In the genomic region with DNA sequence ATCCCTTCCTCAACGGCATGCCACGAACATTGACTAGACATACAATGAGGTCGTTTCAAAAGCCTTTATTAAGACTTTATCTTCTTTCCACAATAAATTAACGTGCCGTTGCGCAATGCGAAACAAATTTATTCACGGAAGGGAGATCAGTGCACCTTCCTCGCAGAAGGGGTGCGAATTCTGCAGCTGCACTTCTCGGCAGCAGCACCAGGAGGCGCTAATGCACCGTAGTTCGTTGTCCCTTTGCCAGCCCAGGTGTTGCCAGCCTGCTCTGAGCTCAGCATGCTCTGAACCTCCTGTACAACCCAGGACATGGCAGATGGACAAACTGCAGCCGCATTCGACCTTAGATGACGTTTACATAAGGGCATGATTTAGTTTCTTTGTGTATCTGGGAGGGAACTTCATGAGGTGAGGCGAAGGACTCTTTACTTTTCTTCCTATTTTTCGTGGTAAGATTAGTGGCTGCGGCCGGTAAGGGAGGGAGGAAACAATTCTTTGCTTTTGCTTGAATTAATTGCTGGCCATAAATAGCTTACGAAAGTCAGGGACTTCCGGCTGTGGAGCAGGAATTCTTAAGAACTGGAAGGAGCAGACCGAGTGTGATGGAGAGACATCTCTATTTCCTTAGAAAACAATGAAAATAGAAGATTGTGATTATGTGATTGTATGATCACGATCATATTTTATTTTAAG, we compare ENCODE assay signal across 8 mouse cellular contexts.
DNase-seq lines count a peak whose midpoint lies in the region; ATAC-seq and TF ChIP-seq lines count a peak whose summit lies in the region.

No protein-coding gene starts in this region.

- H3K9ac ChIP-seq in ES-Bruce4 (ENCODE audit: low read depth, poor library complexity, severe bottlenecking) = no peak overlapping the region
- H3K9ac ChIP-seq in forebrain, embryonic 12.5 days = no peak overlapping the region
- no peak overlapping the region for H3K9ac ChIP-seq in hindbrain, embryonic 11.5 days (ENCODE audit: low read depth, low read length)
- no peak overlapping the region for H3K9ac ChIP-seq in lung, postnatal 0 days (replicated peaks; ENCODE audit: low read depth)

- 30% methylated on average over 25 of the region's 25 CpGs for WGBS in forebrain, embryonic 12.5 days
- 32% methylated on average over 25 of the region's 25 CpGs for WGBS in hindbrain, embryonic 11.5 days
- WGBS in lung, postnatal 0 days = 15% methylated on average over 25 of the region's 25 CpGs

- no peak overlapping the region for H3K27ac ChIP-seq in ES-Bruce4 (ENCODE audit: insufficient read depth, low read length)
- no peak overlapping the region for H3K27ac ChIP-seq in forebrain, embryonic 12.5 days
- H3K27ac ChIP-seq in hindbrain, embryonic 11.5 days (ENCODE audit: low read depth, low read length) = no peak overlapping the region
- no peak overlapping the region for H3K27ac ChIP-seq in lung, postnatal 0 days (ENCODE audit: low read length)

- no peaks in the 10 kb centered on the region for H3K27me3 ChIP-seq in ES-Bruce4 (ENCODE audit: control insufficient read depth, insufficient read depth, low read length, poor library complexity, severe bottlenecking)
- no peaks in the 10 kb centered on the region; the same call in 1 of the 2 replicates for H3K27me3 ChIP-seq in forebrain, embryonic 12.5 days
- no peaks in the 10 kb centered on the region for H3K27me3 ChIP-seq in hindbrain, embryonic 11.5 days (ENCODE audit: control insufficient read depth, insufficient read depth, low read length)
- no peaks in the 10 kb centered on the region for H3K27me3 ChIP-seq in lung, postnatal 0 days (replicated peaks; ENCODE audit: insufficient read depth, low read length)

- no peaks in the 10 kb centered on the region for H3K9me3 ChIP-seq in ES-Bruce4 (replicated peaks; ENCODE audit: control insufficient read depth, insufficient read depth, low read length, poor library complexity, severe bottlenecking)
- no peaks in the 10 kb centered on the region for H3K9me3 ChIP-seq in forebrain, embryonic 12.5 days
- H3K9me3 ChIP-seq in hindbrain, embryonic 11.5 days (ENCODE audit: control insufficient read depth, low read length) = no peaks in the 10 kb centered on the region
- H3K9me3 ChIP-seq in lung, postnatal 0 days (ENCODE audit: low read length) = no peaks in the 10 kb centered on the region

- TF ChIP-seq EP300 in ES-Bruce4 (IDR thresholded peaks at IDR 0.05; ENCODE audit: insufficient read depth, low read depth, low read length) = 0 out of 2 replicates have a peak, but pooled peaks have one; percentile 9
- TF ChIP-seq EP300 in lung, postnatal 0 days (IDR thresholded peaks at IDR 0.05) = no peak

- H3K4me3 ChIP-seq in ES-Bruce4 (ENCODE audit: low read depth, low read length) = no peak overlapping the region
- no peak overlapping the region for H3K4me3 ChIP-seq in forebrain, embryonic 12.5 days (replicated peaks)
- no peak overlapping the region for H3K4me3 ChIP-seq in hindbrain, embryonic 11.5 days (ENCODE audit: low read depth, low read length)
- no peak overlapping the region for H3K4me3 ChIP-seq in lung, postnatal 0 days (ENCODE audit: low read depth, low read length)

- TF ChIP-seq POLR2A in ES-Bruce4 (IDR thresholded peaks at IDR 0.05; ENCODE audit: insufficient read depth, low read length) = no peak
- TF ChIP-seq POLR2A in brain, embryonic 14.5 days (IDR thresholded peaks at IDR 0.05; ENCODE audit: borderline replicate concordance, extremely low read depth, insufficient read depth, insufficient read length, poor library complexity, severe bottlenecking) = no peak

- H3K4me1 ChIP-seq in ES-Bruce4 (ENCODE audit: control insufficient read depth, insufficient read depth, low read length) = no peaks in the 10 kb centered on the region
- H3K4me1 ChIP-seq in forebrain, embryonic 12.5 days = no peaks in the 10 kb centered on the region
- no peaks in the 10 kb centered on the region for H3K4me1 ChIP-seq in hindbrain, embryonic 11.5 days (replicated peaks; ENCODE audit: control insufficient read depth, insufficient read depth, low read length)
- 0 out of 2 replicates have a peak, but pooled peaks cover 3% of the 10 kb centered on the region for H3K4me1 ChIP-seq in lung, postnatal 0 days (ENCODE audit: insufficient read depth, low read depth, low read length)

- H3K4me2 ChIP-seq in forebrain, embryonic 12.5 days = no peak overlapping the region
- no peak overlapping the region for H3K4me2 ChIP-seq in hindbrain, embryonic 11.5 days (replicated peaks; ENCODE audit: low read depth, low read length)
- H3K4me2 ChIP-seq in lung, postnatal 0 days (replicated peaks; ENCODE audit: low read depth, low read length) = no peak overlapping the region

- TF ChIP-seq CTCF in ES-Bruce4 (IDR thresholded peaks at IDR 0.05; ENCODE audit: low read depth, low read length) = peak; percentile 96
- TF ChIP-seq CTCF in brain, embryonic 14.5 days (IDR thresholded peaks at IDR 0.05; ENCODE audit: borderline replicate concordance, extremely low read depth, insufficient read depth, insufficient read length) = peak; percentile 98
- peak; percentile 96 for TF ChIP-seq CTCF in lung, postnatal 0 days (IDR thresholded peaks at IDR 0.05)

- peak; percentile 85 for ATAC-seq in forebrain, embryonic 12.5 days (ENCODE audit: low FRiP score)
- peak; percentile 86 for ATAC-seq in hindbrain, embryonic 11.5 days (ENCODE audit: low FRiP score)
- no peak; the same call in 1 of the 2 replicates for ATAC-seq in lung, postnatal 0 days

- H3K36me3 ChIP-seq in ES-Bruce4 (ENCODE audit: control insufficient read depth, insufficient read depth, low read length, poor library complexity, severe bottlenecking) = no peaks in the 10 kb centered on the region
- H3K36me3 ChIP-seq in forebrain, embryonic 12.5 days (replicated peaks) = no peaks in the 10 kb centered on the region
- H3K36me3 ChIP-seq in hindbrain, embryonic 11.5 days (ENCODE audit: control insufficient read depth, insufficient read depth, low read length) = no peaks in the 10 kb centered on the region
- H3K36me3 ChIP-seq in lung, postnatal 0 days (ENCODE audit: insufficient read depth, low read length) = no peaks in the 10 kb centered on the region

- DNase-seq in brain, embryonic 14.5 days (ENCODE audit: low read depth) = peak; percentile 83
- DNase-seq in hindbrain, embryonic 11.5 days (ENCODE audit: low spot score) = peak; percentile 85
- DNase-seq in layer of hippocampus, adult 9-10 months (ENCODE audit: low spot score) = peak; percentile 46
- peak; percentile 63 for DNase-seq in lung, postnatal 0 days (ENCODE audit: low spot score)
- peak; percentile 15 for DNase-seq in retina, adult 2 months (ENCODE audit: low read depth, low spot score)
- peak; percentile 64 for DNase-seq in urinary bladder, postnatal 25 days (ENCODE audit: low spot score)

Comparison
In these comparisons a context has a peak if more than half of its experiments do, and no peak if none do; other contexts are left out.
1. DNase-seq: peak in every context shown above with its lines; median percentile 85 in hindbrain, embryonic 11.5 days; 83 in brain, embryonic 14.5 days; 64 in urinary bladder, postnatal 25 days; 63 in lung, postnatal 0 days; 46 in layer of hippocampus, adult 9-10 months; 15 in retina, adult 2 months.